Mouse (Mus musculus): ENCODE results near the gene Zbtb16. TPM values are rescaled to one million over a fixed set of nuclear protein-coding genes. Genes with fewer than 3 reads are reported as not detected.

Zbtb16 gene
- polyA plus RNA-seq, 1 experiment from 2014 or later, result 0.28 TPM

GRCm38 (mm10) chr9:48755438-48756070, 80.5 kb downstream of the Zbtb16 start:
- H3K27ac ChIP-seq, result no peak overlapping the region
- 39% methylated on average over 9 of the region's 9 CpGs for WGBS
- H3K9ac ChIP-seq (ENCODE audit: low read depth, low read length), result no peak overlapping the region
- TF ChIP-seq CTCF (IDR thresholded peaks at IDR 0.05; ENCODE audit: low read depth), result no peak
- ATAC-seq (replicated peaks; ENCODE audit: low FRiP score, low read depth) (no peak), DNase-seq (ENCODE audit: low spot score) (no peak)
- H3K4me3 ChIP-seq (replicated peaks; ENCODE audit: low read depth, low read length), result no peak overlapping the region
- peaks cover 8% of the 10 kb centered on the region; the same call in 1 of the 2 replicates for H3K4me1 ChIP-seq (replicated peaks; ENCODE audit: insufficient read depth, low read length)
- no peaks in the 10 kb centered on the region for H3K36me3 ChIP-seq (ENCODE audit: insufficient read depth, low read length)
- no peaks in the 10 kb centered on the region for H3K9me3 ChIP-seq (replicated peaks; ENCODE audit: low read length)
- H3K27me3 ChIP-seq (ENCODE audit: insufficient read depth, low read length), result no peaks in the 10 kb centered on the region
- H3K4me2 ChIP-seq (ENCODE audit: low read length), result no peak overlapping the region

GRCm38 (mm10) chr9:48754418-48754817, 81.6 kb downstream of the Zbtb16 start:
- H3K4me1 ChIP-seq (replicated peaks; ENCODE audit: insufficient read depth, low read length), result no peaks in the 10 kb centered on the region
- 96% methylated on average over 6 of the region's 6 CpGs for WGBS
- no peak overlapping the region for H3K9ac ChIP-seq (ENCODE audit: low read depth, low read length)
- no peak overlapping the region for H3K27ac ChIP-seq
- TF ChIP-seq CTCF (IDR thresholded peaks at IDR 0.05; ENCODE audit: low read depth), result no peak
- DNase-seq (ENCODE audit: low spot score) (no peak), ATAC-seq (replicated peaks; ENCODE audit: low FRiP score, low read depth) (no peak)
- H3K27me3 ChIP-seq (ENCODE audit: insufficient read depth, low read length), result no peaks in the 10 kb centered on the region
- no peaks in the 10 kb centered on the region for H3K9me3 ChIP-seq (replicated peaks; ENCODE audit: low read length)
- H3K36me3 ChIP-seq (ENCODE audit: insufficient read depth, low read length), result no peaks in the 10 kb centered on the region
- no peak overlapping the region for H3K4me2 ChIP-seq (ENCODE audit: low read length)
- no peak overlapping the region for H3K4me3 ChIP-seq (replicated peaks; ENCODE audit: low read depth, low read length)

GRCm38 (mm10) chr9:48753881-48754280, 82.1 kb downstream of the Zbtb16 start:
- Histone ChIP-seq H3K4me1 (replicated peaks; ENCODE audit: insufficient read depth, low read length) (no peaks in the 10 kb centered on the region), H3K4me2 (ENCODE audit: low read length) (no peak overlapping the region), H3K4me3 (replicated peaks; ENCODE audit: low read depth, low read length) (no peak overlapping the region), H3K9me3 (replicated peaks; ENCODE audit: low read length) (no peaks in the 10 kb centered on the region), H3K27me3 (ENCODE audit: insufficient read depth, low read length) (no peaks in the 10 kb centered on the region), H3K9ac (ENCODE audit: low read depth, low read length) (no peak overlapping the region), H3K27ac (no peak overlapping the region), H3K36me3 (ENCODE audit: insufficient read depth, low read length) (no peaks in the 10 kb centered on the region)
- TF ChIP-seq CTCF (IDR thresholded peaks at IDR 0.05; ENCODE audit: low read depth), result no peak
- no peak for ATAC-seq (replicated peaks; ENCODE audit: low FRiP score, low read depth)
- 92% methylated on average over 6 of the region's 6 CpGs for WGBS
- DNase-seq (ENCODE audit: low spot score), result no peak

- WGBS, result 75% methylated on average over 3 of the region's 3 CpGs
- TF ChIP-seq CTCF (IDR thresholded peaks at IDR 0.05; ENCODE audit: low read depth), result no peak
- H3K9ac ChIP-seq (ENCODE audit: low read depth, low read length), result no peak overlapping the region
- no peaks in the 10 kb centered on the region for H3K4me1 ChIP-seq (replicated peaks; ENCODE audit: insufficient read depth, low read length)
- H3K27ac ChIP-seq, result no peak overlapping the region
- H3K9me3 ChIP-seq (replicated peaks; ENCODE audit: low read length), result no peaks in the 10 kb centered on the region
- no peaks in the 10 kb centered on the region for H3K27me3 ChIP-seq (ENCODE audit: insufficient read depth, low read length)
- H3K36me3 ChIP-seq (ENCODE audit: insufficient read depth, low read length), result no peaks in the 10 kb centered on the region
- no peak overlapping the region for H3K4me2 ChIP-seq (ENCODE audit: low read length)
- DNase-seq (ENCODE audit: low spot score) (no peak), ATAC-seq (replicated peaks; ENCODE audit: low FRiP score, low read depth) (no peak)
- H3K4me3 ChIP-seq (replicated peaks; ENCODE audit: low read depth, low read length), result no peak overlapping the region
Measured at GRCm38 (mm10) chr9:48751900-48752299, 84.1 kb downstream of the Zbtb16 start.

- no peaks in the 10 kb centered on the region for H3K9me3 ChIP-seq (replicated peaks; ENCODE audit: low read length)
- no peak for TF ChIP-seq CTCF (IDR thresholded peaks at IDR 0.05; ENCODE audit: low read depth)
- no peaks in the 10 kb centered on the region for H3K4me1 ChIP-seq (replicated peaks; ENCODE audit: insufficient read depth, low read length)
- H3K27me3 ChIP-seq (ENCODE audit: insufficient read depth, low read length), result no peaks in the 10 kb centered on the region
- H3K4me3 ChIP-seq (replicated peaks; ENCODE audit: low read depth, low read length), result no peak overlapping the region
- WGBS, result 60% methylated on average over 6 of the region's 6 CpGs
- no peak overlapping the region for H3K4me2 ChIP-seq (ENCODE audit: low read length)
- H3K36me3 ChIP-seq (ENCODE audit: insufficient read depth, low read length), result no peaks in the 10 kb centered on the region
- H3K27ac ChIP-seq, result no peak overlapping the region
- ATAC-seq (replicated peaks; ENCODE audit: low FRiP score, low read depth) (no peak), DNase-seq (ENCODE audit: low spot score) (no peak)
- no peak overlapping the region for H3K9ac ChIP-seq (ENCODE audit: low read depth, low read length)
Measured at GRCm38 (mm10) chr9:48749666-48750065, 86.4 kb downstream of the Zbtb16 start.

GRCm38 (mm10) chr9:48749168-48749567, 86.9 kb downstream of the Zbtb16 start:
- Histone ChIP-seq H3K4me2 (ENCODE audit: low read length) (no peak overlapping the region), H3K9me3 (replicated peaks; ENCODE audit: low read length) (no peaks in the 10 kb centered on the region), H3K4me3 (replicated peaks; ENCODE audit: low read depth, low read length) (no peak overlapping the region), H3K9ac (ENCODE audit: low read depth, low read length) (no peak overlapping the region), H3K27me3 (ENCODE audit: insufficient read depth, low read length) (no peaks in the 10 kb centered on the region), H3K36me3 (ENCODE audit: insufficient read depth, low read length) (no peaks in the 10 kb centered on the region), H3K4me1 (replicated peaks; ENCODE audit: insufficient read depth, low read length) (no peaks in the 10 kb centered on the region), H3K27ac (no peak overlapping the region)
- ATAC-seq (replicated peaks; ENCODE audit: low FRiP score, low read depth) (no peak), DNase-seq (ENCODE audit: low spot score) (no peak)
- 66% methylated on average over 4 of the region's 4 CpGs for WGBS
- no peak for TF ChIP-seq CTCF (IDR thresholded peaks at IDR 0.05; ENCODE audit: low read depth)

- H3K4me3 ChIP-seq (replicated peaks; ENCODE audit: low read depth, low read length), result no peak overlapping the region
- no peaks in the 10 kb centered on the region for H3K36me3 ChIP-seq (ENCODE audit: insufficient read depth, low read length)
- no peaks in the 10 kb centered on the region for H3K9me3 ChIP-seq (replicated peaks; ENCODE audit: low read length)
- no peak for TF ChIP-seq CTCF (IDR thresholded peaks at IDR 0.05; ENCODE audit: low read depth)
- H3K4me2 ChIP-seq (ENCODE audit: low read length), result no peak overlapping the region
- H3K4me1 ChIP-seq (replicated peaks; ENCODE audit: insufficient read depth, low read length), result no peaks in the 10 kb centered on the region
- no peak overlapping the region for H3K27ac ChIP-seq
- 92% methylated on average over 4 of the region's 4 CpGs for WGBS
- ATAC-seq (replicated peaks; ENCODE audit: low FRiP score, low read depth) (no peak), DNase-seq (ENCODE audit: low spot score) (no peak)
- no peak overlapping the region for H3K9ac ChIP-seq (ENCODE audit: low read depth, low read length)
- no peaks in the 10 kb centered on the region for H3K27me3 ChIP-seq (ENCODE audit: insufficient read depth, low read length)
Measured at GRCm38 (mm10) chr9:48748761-48749160, 87.3 kb downstream of the Zbtb16 start.

Data from kidney, postnatal 0 days (tissue).